Mouse (Mus musculus) heart, adult 2 months (tissue): ENCODE measurements around the gene Samd4b. TPM values are rescaled to one million over a fixed set of nuclear protein-coding genes. Genes with fewer than 3 reads are reported as not detected.

Experiments used
- DNase-seq, 2 experiments: peaks; one replicate each; pipeline ENCODE4 v3.0.0; 2021
- H3K27ac ChIP-seq: fragments of 200-600 bp; 2 replicates; pipeline ENCODE4 v1.8.1; 2022
- H3K27me3 ChIP-seq: fragments of 200-500 bp; 2 replicates; pipeline ENCODE4 v1.6.1; 2012; ENCODE audit warnings: mild to moderate bottlenecking, low read length, inconsistent platforms, mixed read lengths; ENCODE audit not compliant: control insufficient read depth, insufficient read depth
- H3K36me3 ChIP-seq: fragments of 200-500 bp; 2 replicates; pipeline ENCODE4 v1.6.1; 2012; ENCODE audit warnings: low read length, inconsistent platforms; ENCODE audit not compliant: control insufficient read depth, insufficient read depth
- H3K4me1 ChIP-seq: fragments of 200-500 bp; 2 replicates; pipeline ENCODE4 v1.6.1; 2011; ENCODE audit warnings: low read length; ENCODE audit not compliant: control insufficient read depth, insufficient read depth
- H3K4me3 ChIP-seq: fragments of 200-600 bp; 2 replicates; pipeline ENCODE4 v1.8.1; 2022
- H3K79me2 ChIP-seq: fragments of 200-500 bp; replicated peaks from 2 replicates; pipeline ENCODE4 v1.6.1; 2012; ENCODE audit warnings: mild to moderate bottlenecking, inconsistent platforms, low read length, moderate library complexity, mixed read lengths; ENCODE audit not compliant: control insufficient read depth, insufficient read depth
- H3K9ac ChIP-seq: fragments of 200-500 bp; 2 replicates; pipeline ENCODE4 v1.6.1; 2012; ENCODE audit warnings: low read depth, mild to moderate bottlenecking, control low read depth, inconsistent platforms, low read length, mixed read lengths
- CTCF ChIP-seq: fragments of 200-600 bp; IDR thresholded peaks from 2 replicates; pipeline ENCODE4 v1.8.1; 2022; ENCODE audit warnings: antibody characterized with exemption, mild to moderate bottlenecking, moderate library complexity
- EP300 ChIP-seq: fragments of 200-500 bp; IDR thresholded peaks from 2 replicates; pipeline ENCODE4 v1.6.1; 2011; ENCODE audit warnings: low read depth, low read length, control low read depth; ENCODE audit not compliant: insufficient read depth
- POLR2A ChIP-seq: fragments of 200-500 bp; IDR thresholded peaks from 2 replicates; pipeline ENCODE4 v1.6.1; 2011; ENCODE audit warnings: mild to moderate bottlenecking, low read depth, low read length, control low read depth; ENCODE audit not compliant: insufficient read depth
- WGBS: fragments of 180-500 bp; shearing (Covaris S2); methylation state at CpG from one replicate; pipeline ENCODE4 v1.1.7; 2018; 5-methylcytosine and 5-hydroxymethylcytosine counted together
- intact Hi-C: fragments of 180-260 bp; cut with DNase I; formaldehyde crosslinking; loops from one replicate; pipeline ENCODE4 v1.15.1; 2025
- polyA plus RNA-seq: library from polyadenylated mRNA; depleted of rRNA; stranded (reverse); fragments of >200 nt; gene quantifications from 2 replicates; pipeline ENCODE4 v1.2.3, GENCODE M21; 2012
- total RNA-seq, 2 experiments: library from RNA; stranded (reverse); gene quantifications; 2 replicates each; pipeline ENCODE4 v1.2.3; 2021

Gene Samd4b
- total and polyA plus RNA-seq, 3 experiments = 21.9 to 46.1 (median 22.4) TPM

- TF ChIP-seq CTCF (0 out of 2 replicates have a peak, but pooled peaks have one; percentile 10), EP300 (peak; percentile 50; the same call in 1 of the 2 replicates), POLR2A (0 out of 2 replicates have a peak, but pooled peaks have one; percentile 16)
- no peaks in the 10 kb centered on the region for H3K79me2 ChIP-seq
- peak overlapping the region; percentile 68 for H3K27ac ChIP-seq
- whole genome bisulfite sequencing = 10% methylated on average over 5 of the region's 5 CpGs
- H3K4me3 ChIP-seq = no peak overlapping the region
- no peak overlapping the region for H3K9ac ChIP-seq
- H3K27me3 ChIP-seq = no peaks in the 10 kb centered on the region
- no peaks in the 10 kb centered on the region for H3K36me3 ChIP-seq
- intact Hi-C loops = no loop called here
- H3K4me1 ChIP-seq = peaks cover 8% of the 10 kb centered on the region
- DNase-seq = peak; percentile 68 to 78
Observed at GRCm38 (mm10) chr7:28356981-28357380, 241.0 kb downstream of the Samd4b start.

GRCm38 (mm10) chr7:28355221-28355620 is 242.7 kb downstream of the Samd4b start:
- H3K4me3 ChIP-seq = no peak overlapping the region
- H3K4me1 ChIP-seq = peaks cover 11% of the 10 kb centered on the region
- H3K79me2 ChIP-seq = 0 out of 2 replicates have a peak, but pooled peaks cover 3% of the 10 kb centered on the region
- intact Hi-C loops = no loop called here
- no peaks in the 10 kb centered on the region for H3K27me3 ChIP-seq
- H3K27ac ChIP-seq = no peak overlapping the region
- TF ChIP-seq POLR2A (no peak), EP300 (no peak), CTCF (no peak)
- WGBS = 82% methylated on average over 3 of the region's 3 CpGs
- H3K36me3 ChIP-seq = peaks cover 5% of the 10 kb centered on the region; the same call in 1 of the 2 replicates
- no peak for DNase-seq
- no peak overlapping the region for H3K9ac ChIP-seq

GRCm38 (mm10) chr7:28354596-28354995 is 243.3 kb downstream of the Samd4b start:
- WGBS = 92% methylated on average over 3 of the region's 3 CpGs
- DNase-seq = no peak
- H3K4me1 ChIP-seq = peaks cover 12% of the 10 kb centered on the region

GRCm38 (mm10) chr7:28354113-28354581 is 243.8 kb downstream of the Samd4b start:
- Histone ChIP-seq H3K27ac (no peak overlapping the region), H3K27me3 (no peaks in the 10 kb centered on the region), H3K4me1 (peaks cover 12% of the 10 kb centered on the region), H3K36me3 (peaks cover 5% of the 10 kb centered on the region; the same call in 1 of the 2 replicates), H3K9ac (no peak overlapping the region), H3K79me2 (0 out of 2 replicates have a peak, but pooled peaks cover 3% of the 10 kb centered on the region), H3K4me3 (no peak overlapping the region)
- 85% methylated on average over 3 of the region's 3 CpGs for WGBS
- intact Hi-C loops = no loop called here
- TF ChIP-seq POLR2A (no peak), CTCF (no peak), EP300 (no peak)
- no peak for DNase-seq

More at GRCm38 (mm10) chr7:28354596-28354995, 243.3 kb downstream of the Samd4b start:
- intact Hi-C loops = no loop called here
- TF ChIP-seq CTCF (no peak), EP300 (no peak), POLR2A (no peak)
- no peak overlapping the region for H3K27ac ChIP-seq
- H3K79me2 ChIP-seq = 0 out of 2 replicates have a peak, but pooled peaks cover 3% of the 10 kb centered on the region
- no peak overlapping the region for H3K4me3 ChIP-seq
- H3K9ac ChIP-seq = no peak overlapping the region
- peaks cover 5% of the 10 kb centered on the region; the same call in 1 of the 2 replicates for H3K36me3 ChIP-seq
- H3K27me3 ChIP-seq = no peaks in the 10 kb centered on the region

GRCm38 (mm10) chr7:28353267-28353666 is 244.7 kb downstream of the Samd4b start:
- TF ChIP-seq CTCF (0 out of 2 replicates have a peak, but pooled peaks have one; percentile 23), POLR2A (no peak)
- Histone ChIP-seq H3K4me1 (peaks cover 12% of the 10 kb centered on the region), H3K27me3 (no peaks in the 10 kb centered on the region), H3K27ac (no peak overlapping the region), H3K79me2 (0 out of 2 replicates have a peak, but pooled peaks cover 3% of the 10 kb centered on the region), H3K9ac (no peak overlapping the region), H3K36me3 (peaks cover 5% of the 10 kb centered on the region; the same call in 1 of the 2 replicates), H3K4me3 (no peak overlapping the region)
- intact Hi-C loops = no loop called here
- DNase-seq = no peak
- 78% methylated on average over 2 of the region's 2 CpGs for WGBS

- Histone ChIP-seq H3K4me1 (peaks cover 6% of the 10 kb centered on the region), H3K27ac (no peak overlapping the region), H3K79me2 (0 out of 2 replicates have a peak, but pooled peaks cover 3% of the 10 kb centered on the region), H3K36me3 (peaks cover 5% of the 10 kb centered on the region; the same call in 1 of the 2 replicates), H3K9ac (peak overlapping the region; percentile 29), H3K27me3 (no peaks in the 10 kb centered on the region), H3K4me3 (peak overlapping the region; percentile 72)
- no peak for DNase-seq
- intact Hi-C loops = loop anchor here (1.0 kb wide), 1 partner anchor 20 kb away; no protein-coding TSS in a partner anchor
- TF ChIP-seq EP300 (no peak), CTCF (no peak), POLR2A (no peak)
- WGBS = 26% methylated on average over 4 of the region's 4 CpGs
Observed at GRCm38 (mm10) chr7:28351676-28352191, 246.2 kb downstream of the Samd4b start.
